Mouse (Mus musculus): ENCODE data around the gene Psmd9. TPM values are rescaled to one million over a fixed set of nuclear protein-coding genes. Genes with fewer than 3 reads are reported as not detected.
A peak's percentile ranks its signal among the peaks of the same experiment; 100 is the strongest.

Psmd9 gene
- polyA plus RNA-seq, 1 experiment = 36.1 TPM

GRCm38 (mm10) chr5:123150641-123151040, 18.6 kb upstream of the Psmd9 start:
- no peak for DNase-seq (ENCODE audit: low read depth)

GRCm38 (mm10) chr5:123151077-123151476, 18.1 kb upstream of the Psmd9 start:
- DNase-seq (ENCODE audit: low read depth) = no peak

- DNase-seq (ENCODE audit: low read depth) = no peak
Measured at GRCm38 (mm10) chr5:123151707-123152362, 17.4 kb upstream of the Psmd9 start.

GRCm38 (mm10) chr5:123152901-123153300, 16.3 kb upstream of the Psmd9 start:
- DNase-seq (ENCODE audit: low read depth) = no peak

- no peak for DNase-seq (ENCODE audit: low read depth)
Measured at GRCm38 (mm10) chr5:123155425-123155824, 13.8 kb upstream of the Psmd9 start.

GRCm38 (mm10) chr5:123156763-123157162, 12.4 kb upstream of the Psmd9 start:
- DNase-seq (ENCODE audit: low read depth) = no peak

- no peak for DNase-seq (ENCODE audit: low read depth)
Measured at GRCm38 (mm10) chr5:123157972-123158371, 11.2 kb upstream of the Psmd9 start.

- DNase-seq (ENCODE audit: low read depth) = no peak
Measured at GRCm38 (mm10) chr5:123159446-123159845, 9.8 kb upstream of the Psmd9 start.

- no peak for DNase-seq (ENCODE audit: low read depth)
Measured at GRCm38 (mm10) chr5:123159866-123160265, 9.3 kb upstream of the Psmd9 start.

- no peak for DNase-seq (ENCODE audit: low read depth)
Measured at GRCm38 (mm10) chr5:123160341-123160740, 8.9 kb upstream of the Psmd9 start.

GRCm38 (mm10) chr5:123162942-123163341, 6.3 kb upstream of the Psmd9 start:
- no peak for DNase-seq (ENCODE audit: low read depth)

- no peak for DNase-seq (ENCODE audit: low read depth)
Measured at GRCm38 (mm10) chr5:123166437-123166836, 2.8 kb upstream of the Psmd9 start.

- no peak for DNase-seq (ENCODE audit: low read depth)
Measured at GRCm38 (mm10) chr5:123167591-123167990, 1.6 kb upstream of the Psmd9 start.

GRCm38 (mm10) chr5:123170365-123170764, 1.2 kb downstream of the Psmd9 start:
- no peak for DNase-seq (ENCODE audit: low read depth)

GRCm38 (mm10) chr5:123171646-123172350, 2.6 kb downstream of the Psmd9 start:
- DNase-seq (ENCODE audit: low read depth) = peak; percentile 12

- no peak for DNase-seq (ENCODE audit: low read depth)
Measured at GRCm38 (mm10) chr5:123178792-123179191, 9.6 kb downstream of the Psmd9 start.

GRCm38 (mm10) chr5:123180390-123180789, 11.2 kb downstream of the Psmd9 start:
- no peak for DNase-seq (ENCODE audit: low read depth)

- DNase-seq (ENCODE audit: low read depth) = no peak
Measured at GRCm38 (mm10) chr5:123181536-123181935, 12.3 kb downstream of the Psmd9 start.

- no peak for DNase-seq (ENCODE audit: low read depth)
Measured at GRCm38 (mm10) chr5:123182651-123183050, 13.4 kb downstream of the Psmd9 start, which contains the start of gene Hpd. Hpd (minus strand) TSS chr5:123182727.

- no peak for DNase-seq (ENCODE audit: low read depth)
Measured at GRCm38 (mm10) chr5:123185966-123186365, 16.8 kb downstream of the Psmd9 start.

- DNase-seq (ENCODE audit: low read depth) = no peak
Measured at GRCm38 (mm10) chr5:123187306-123187705, 18.1 kb downstream of the Psmd9 start.

- DNase-seq (ENCODE audit: low read depth) = no peak
Measured at GRCm38 (mm10) chr5:123190912-123191311, 21.7 kb downstream of the Psmd9 start.

GRCm38 (mm10) chr5:123191427-123191826, 22.2 kb downstream of the Psmd9 start:
- no peak for DNase-seq (ENCODE audit: low read depth)

Measured in gonadal fat pad, adult 2 months (tissue).